Mouse (Mus musculus): ENCODE data around the gene Ms4a7. TPM values are rescaled to one million over a fixed set of nuclear protein-coding genes. Genes with fewer than 3 reads are reported as not detected.
"Not testable (repeated sequence)": the region's sequence is repeated elsewhere in the genome, so short reads cannot be mapped to it uniquely, and the experiment has no call there.

The Ms4a7 gene
- total and polyA plus RNA-seq, 3 experiments, result 1.8 to 4.3 (median 3.2) TPM

GRCm38 (mm10) chr19:11308888-11309287 is 27.1 kb downstream of the Ms4a7 start:
- TF ChIP-seq SIN3A (IDR thresholded peaks at IDR 0.05; ENCODE audit: low read length), result no peak
- no peak for TF ChIP-seq ZC3H11A (IDR thresholded peaks at IDR 0.05; ENCODE audit: low read depth, low read length)
- TF ChIP-seq TBP (conservative IDR thresholded peaks at IDR 0.05; ENCODE audit: low read depth, low read length), result no peak
- TF ChIP-seq MAFK (IDR thresholded peaks at IDR 0.05; ENCODE audit: insufficient replicate concordance, low read length), result peak; percentile 86
- TF ChIP-seq MEF2A (IDR thresholded peaks at IDR 0.05; ENCODE audit: borderline replicate concordance, low read depth, low read length), result no peak
- no peak for TF ChIP-seq MAZ (IDR thresholded peaks at IDR 0.05; ENCODE audit: low read depth, low read length)

GRCm38 (mm10) chr19:11299529-11299928 is 36.4 kb downstream of the Ms4a7 start:
- in situ Hi-C loops (cut with MboI; ENCODE audit: low pct_ligation_motif_present, low pct_unique_long_range_greater_than_20kb, low sequenced_read_pairs); dilution Hi-C loops (cut with MboI; ENCODE audit: extremely low pct_ligation_motif_present, extremely low pct_unique_long_range_greater_than_20kb, low sequenced_read_pairs); H3K9me3 ChIP-seq (replicated peaks; ENCODE audit: low read length); H3K36me3 ChIP-seq (replicated peaks in 1 of 2; ENCODE audit: control insufficient read depth in 1 of 2, insufficient read depth in 1 of 2, low read length in 1 of 2); DNase-seq (ENCODE audit: extremely low read depth); H3K27ac ChIP-seq (ENCODE audit: insufficient read depth, low read depth); H3K27me3 ChIP-seq (replicated peaks); H3K4me2 ChIP-seq (ENCODE audit: insufficient read depth, low read depth, poor library complexity, severe bottlenecking); H3K4me3 ChIP-seq (replicated peaks in 1 of 3; ENCODE audit: low read depth in 2 of 3, low read length in 2 of 3, poor library complexity in 1 of 3); H3K9ac ChIP-seq (ENCODE audit: insufficient read depth, low read depth); H3K79me2 ChIP-seq (replicated peaks; ENCODE audit: control insufficient read depth, extremely low read depth, insufficient read depth, poor library complexity, severe bottlenecking); H3K4me1 ChIP-seq (ENCODE audit: control insufficient read depth in 1 of 2, insufficient read depth in 2 of 2): not testable (repeated sequence)

More at GRCm38 (mm10) chr19:11308888-11309287, 27.1 kb downstream of the Ms4a7 start:
- in situ Hi-C loops (cut with MboI; ENCODE audit: low pct_ligation_motif_present, low pct_unique_long_range_greater_than_20kb, low sequenced_read_pairs), result no loop called here
- Histone ChIP-seq H3K79me2 (replicated peaks; ENCODE audit: control insufficient read depth, extremely low read depth, insufficient read depth, poor library complexity, severe bottlenecking) (no peaks in the 10 kb centered on the region), H3K27me3 (replicated peaks) (no peaks in the 10 kb centered on the region), H3K4me2 (ENCODE audit: insufficient read depth, low read depth, poor library complexity, severe bottlenecking) (no peak overlapping the region), H3K9me3 (replicated peaks; ENCODE audit: low read length) (no peaks in the 10 kb centered on the region), H3K4me3 (replicated peaks in 1 of 3; ENCODE audit: low read depth in 2 of 3, low read length in 2 of 3, poor library complexity in 1 of 3) (no peak overlapping the region), H3K27ac (ENCODE audit: insufficient read depth, low read depth) (no peak overlapping the region), H3K9ac (ENCODE audit: insufficient read depth, low read depth) (no peak overlapping the region), H3K4me1 (ENCODE audit: control insufficient read depth in 1 of 2, insufficient read depth in 2 of 2) (peaks cover 0 to 4% of the 10 kb centered on the region in 2 experiments; a peak in 1 of 4 replicates), H3K36me3 (replicated peaks in 1 of 2; ENCODE audit: control insufficient read depth in 1 of 2, insufficient read depth in 1 of 2, low read length in 1 of 2) (no peaks in the 10 kb centered on the region)
- dilution Hi-C loops (cut with MboI; ENCODE audit: extremely low pct_ligation_motif_present, extremely low pct_unique_long_range_greater_than_20kb, low sequenced_read_pairs), result no loop called here
- no peak for DNase-seq (ENCODE audit: extremely low read depth)

GRCm38 (mm10) chr19:11298939-11299338 is 37.0 kb downstream of the Ms4a7 start:
- dilution Hi-C loops (cut with MboI; ENCODE audit: extremely low pct_ligation_motif_present, extremely low pct_unique_long_range_greater_than_20kb, low sequenced_read_pairs) (no loop called here), in situ Hi-C loops (cut with MboI; ENCODE audit: low pct_ligation_motif_present, low pct_unique_long_range_greater_than_20kb, low sequenced_read_pairs) (no loop called here)
- Histone ChIP-seq H3K4me3 (replicated peaks in 1 of 3; ENCODE audit: low read depth in 2 of 3, low read length in 2 of 3, poor library complexity in 1 of 3) (no peak overlapping the region), H3K79me2 (replicated peaks; ENCODE audit: control insufficient read depth, extremely low read depth, insufficient read depth, poor library complexity, severe bottlenecking) (no peaks in the 10 kb centered on the region), H3K9ac (ENCODE audit: insufficient read depth, low read depth) (no peak overlapping the region), H3K27ac (ENCODE audit: insufficient read depth, low read depth) (no peak overlapping the region), H3K4me1 (ENCODE audit: control insufficient read depth in 1 of 2, insufficient read depth in 2 of 2) (no peaks in the 10 kb centered on the region), H3K4me2 (ENCODE audit: insufficient read depth, low read depth, poor library complexity, severe bottlenecking) (no peak overlapping the region), H3K9me3 (replicated peaks; ENCODE audit: low read length) (no peaks in the 10 kb centered on the region), H3K27me3 (replicated peaks) (no peaks in the 10 kb centered on the region), H3K36me3 (replicated peaks in 1 of 2; ENCODE audit: control insufficient read depth in 1 of 2, insufficient read depth in 1 of 2, low read length in 1 of 2) (no peaks in the 10 kb centered on the region)
- DNase-seq (ENCODE audit: extremely low read depth), result no peak
- no peak for TF ChIP-seq MAZ (IDR thresholded peaks at IDR 0.05; ENCODE audit: low read depth, low read length)
- TF ChIP-seq CTCF (conservative IDR thresholded peaks at IDR 0.05 in 1 of 2, IDR thresholded peaks at IDR 0.05 in 1 of 2; ENCODE audit: low read depth in 2 of 2, low read length in 2 of 2), result no peak
- TF ChIP-seq SIN3A (IDR thresholded peaks at IDR 0.05; ENCODE audit: low read length), result no peak
- no peak for TF ChIP-seq IRF4 (IDR thresholded peaks at IDR 0.05; ENCODE audit: low read depth, low read length)
- TF ChIP-seq KAT2A (IDR thresholded peaks at IDR 0.05; ENCODE audit: insufficient replicate concordance, low read length), result no peak
- no peak for TF ChIP-seq NRF1 (IDR thresholded peaks at IDR 0.05; ENCODE audit: low read depth, low read length)
- TF ChIP-seq USF1 (IDR thresholded peaks at IDR 0.05; ENCODE audit: low read depth, low read length), result no peak
- no peak for TF ChIP-seq MAFK (IDR thresholded peaks at IDR 0.05; ENCODE audit: insufficient replicate concordance, low read length)
- no peak for TF ChIP-seq CHD2 (IDR thresholded peaks at IDR 0.05; ENCODE audit: low read length)
- no peak for TF ChIP-seq ZC3H11A (IDR thresholded peaks at IDR 0.05; ENCODE audit: low read depth, low read length)
- TF ChIP-seq TBP (conservative IDR thresholded peaks at IDR 0.05; ENCODE audit: low read depth, low read length), result no peak
